Mouse (Mus musculus) brain, embryonic 14.5 days (tissue): ENCODE data around the gene Rbm6.

Experiments
- CTCF ChIP-seq: fragments of 200-500 bp; IDR thresholded peaks from 2 replicates; pipeline ENCODE4 v1.5.1; 2012; ENCODE audit warnings: inconsistent platforms, mild to moderate bottlenecking, moderate library complexity, borderline replicate concordance; ENCODE audit not compliant: insufficient read depth, insufficient read length; ENCODE audit errors: extremely low read depth
- POLR2A ChIP-seq: fragments of 200-500 bp; IDR thresholded peaks from 2 replicates; pipeline ENCODE4 v1.6.1; 2012; ENCODE audit warnings: mild to moderate bottlenecking, inconsistent platforms, borderline replicate concordance; ENCODE audit not compliant: poor library complexity, insufficient read depth, insufficient read length, severe bottlenecking; ENCODE audit errors: extremely low read depth

DNA sequence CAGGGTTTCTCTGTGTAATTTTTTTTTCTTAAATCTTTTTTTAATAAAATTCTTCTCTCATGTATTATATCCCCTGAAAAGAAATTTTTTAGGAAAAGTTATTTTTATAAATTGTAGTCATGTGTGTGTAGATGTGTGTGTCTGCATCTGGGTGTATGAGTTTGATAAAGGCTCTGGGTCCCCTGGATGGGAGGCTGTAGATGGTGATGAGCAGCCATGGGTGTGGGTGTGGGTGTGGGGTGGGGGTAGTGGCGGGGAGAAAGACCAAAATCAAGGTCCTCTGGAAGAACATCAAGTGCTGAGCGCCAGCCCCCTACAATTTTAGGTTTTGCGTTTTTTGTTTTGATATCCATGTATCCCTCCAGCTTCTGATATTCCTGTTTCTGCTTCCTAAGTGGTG lies 125.0 kb downstream of the Rbm6 start:
- no peak for TF ChIP-seq CTCF
- no peak for TF ChIP-seq POLR2A
